ENCODE assay signal across 16 mouse cellular contexts in the genomic region with DNA sequence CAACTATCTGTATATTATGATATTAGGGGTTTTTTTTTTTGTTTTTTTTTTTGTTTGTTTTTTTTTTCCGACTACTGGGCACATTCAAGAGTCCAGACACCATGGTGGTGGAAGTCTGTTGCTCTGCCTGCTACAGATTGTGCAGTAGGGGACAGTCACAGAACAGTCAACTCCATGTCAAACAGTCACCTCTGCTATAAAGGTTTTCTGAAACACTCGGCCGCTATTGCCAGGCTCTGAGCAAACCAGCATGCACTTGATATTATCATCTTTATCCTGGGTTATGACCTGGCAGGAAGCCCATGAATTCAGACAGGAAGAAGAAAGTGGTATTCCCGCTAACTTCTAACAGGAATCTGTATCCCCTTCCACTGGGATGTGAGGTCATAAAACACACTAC. TPM values are rescaled to one million over a fixed set of nuclear protein-coding genes. Genes with fewer than 3 reads are reported as not detected.
DNase-seq lines count a peak whose midpoint lies in the region; ATAC-seq and TF ChIP-seq lines count a peak whose summit lies in the region.
"Had no signal": no experiment of that assay in that cellular context is flagged by ENCODE, and none has a peak within 500 bp of the region (broad histone marks: within the 10 kb centered on the region; RNA-seq: fewer than 3 reads in every experiment).

No protein-coding gene starts in this region.

- peak; percentile 48 for DNase-seq in cerebellum, adult 9-11 months
- no peak for DNase-seq in cerebellum, adult 11 months
- no peak for DNase-seq in hindbrain, postnatal 0 days (ENCODE audit: low spot score)
- no peak for DNase-seq in hindbrain, embryonic 11.5 days (ENCODE audit: low spot score)
- peak; percentile 32 for DNase-seq in lung, postnatal 10 days
- no peak for DNase-seq in lung, adult 2 months
- DNase-seq in Muller cell, postnatal 12 days (ENCODE audit: inconsistent ontology term): no peak
- DNase-seq in urinary bladder, postnatal 25 days (ENCODE audit: low spot score): no peak
- DNase-seq: gastrocnemius, adult 2 months; liver; right cerebral cortex, postnatal 14 days; thymus, postnatal 36 days had no signal

- H3K4me2 ChIP-seq in hindbrain, postnatal 0 days (ENCODE audit: low read depth, low read length): no peak overlapping the region
- H3K4me2 ChIP-seq in hindbrain, embryonic 11.5 days (replicated peaks; ENCODE audit: low read depth, low read length): no peak overlapping the region
- H3K4me2 ChIP-seq: forebrain, embryonic 15.5 days; heart, embryonic 11.5 days; midbrain, embryonic 15.5 days had no signal

- H3K27ac ChIP-seq in hindbrain, postnatal 0 days: peak overlapping the region; percentile 45; the same call in 1 of the 2 replicates
- no peak overlapping the region for H3K27ac ChIP-seq in hindbrain, embryonic 11.5 days (ENCODE audit: low read depth, low read length)
- H3K27ac ChIP-seq: forebrain, embryonic 15.5 days; gastrocnemius, adult 2 months; midbrain, embryonic 15.5 days had no signal

- H3K27me3 ChIP-seq in hindbrain, postnatal 0 days (ENCODE audit: insufficient read depth, low read length): no peaks in the 10 kb centered on the region
- no peaks in the 10 kb centered on the region for H3K27me3 ChIP-seq in hindbrain, embryonic 11.5 days (ENCODE audit: control insufficient read depth, insufficient read depth, low read length)
- H3K27me3 ChIP-seq: forebrain, embryonic 15.5 days; midbrain, embryonic 15.5 days; Patski had no signal

- H3K9me3 ChIP-seq in hindbrain, postnatal 0 days (ENCODE audit: low read length): no peaks in the 10 kb centered on the region
- no peaks in the 10 kb centered on the region for H3K9me3 ChIP-seq in hindbrain, embryonic 11.5 days (ENCODE audit: control insufficient read depth, low read length)
- H3K9me3 ChIP-seq: forebrain, embryonic 15.5 days; midbrain, embryonic 15.5 days had no signal

- no peak for ATAC-seq in hindbrain, postnatal 0 days
- no peak for ATAC-seq in hindbrain, embryonic 11.5 days (ENCODE audit: low FRiP score)
- ATAC-seq: forebrain, embryonic 15.5 days; midbrain, embryonic 15.5 days; Patski had no signal

- no peak overlapping the region for H3K9ac ChIP-seq in hindbrain, postnatal 0 days (replicated peaks; ENCODE audit: low read length)
- no peak overlapping the region for H3K9ac ChIP-seq in hindbrain, embryonic 11.5 days (ENCODE audit: low read depth, low read length)
- H3K9ac ChIP-seq: forebrain, embryonic 15.5 days; midbrain, embryonic 15.5 days had no signal

- H3K36me3 ChIP-seq in hindbrain, postnatal 0 days (ENCODE audit: insufficient read depth, low read length): no peaks in the 10 kb centered on the region
- H3K36me3 ChIP-seq in hindbrain, embryonic 11.5 days (ENCODE audit: control insufficient read depth, insufficient read depth, low read length): no peaks in the 10 kb centered on the region
- H3K36me3 ChIP-seq: forebrain, embryonic 15.5 days; midbrain, embryonic 15.5 days had no signal

- no peak for TF ChIP-seq CTCF in hindbrain, postnatal 0 days (IDR thresholded peaks at IDR 0.05; ENCODE audit: low read depth)
- TF ChIP-seq CTCF in lung, adult 2 months (IDR thresholded peaks at IDR 0.05; ENCODE audit: insufficient read depth, low read length): no peak

- no peak overlapping the region for H3K4me3 ChIP-seq in hindbrain, postnatal 0 days (ENCODE audit: low read length)
- no peak overlapping the region for H3K4me3 ChIP-seq in hindbrain, embryonic 11.5 days (ENCODE audit: low read depth, low read length)
- H3K4me3 ChIP-seq in lung, adult 2 months (replicated peaks; ENCODE audit: extremely low read depth, low read depth, low read length): no peak overlapping the region
- H3K4me3 ChIP-seq: forebrain, embryonic 15.5 days; gastrocnemius, adult 2 months; midbrain, embryonic 15.5 days had no signal

- 68% methylated on average over 4 of the region's 4 CpGs for WGBS in hindbrain, postnatal 0 days
- WGBS in hindbrain, embryonic 11.5 days: 89% methylated on average over 4 of the region's 4 CpGs
- WGBS in lung, adult 2 months: 18% methylated on average over 4 of the region's 4 CpGs

- no peak for TF ChIP-seq POLR2A in lung, adult 2 months (IDR thresholded peaks at IDR 0.05; ENCODE audit: borderline replicate concordance, extremely low read depth, low read depth, low read length)

- H3K4me1 ChIP-seq in hindbrain, postnatal 0 days (ENCODE audit: insufficient read depth, low read length): 0 out of 2 replicates have a peak, but pooled peaks cover 6% of the 10 kb centered on the region
- no peaks in the 10 kb centered on the region for H3K4me1 ChIP-seq in hindbrain, embryonic 11.5 days (replicated peaks; ENCODE audit: control insufficient read depth, insufficient read depth, low read length)
- peaks cover 25% of the 10 kb centered on the region for H3K4me1 ChIP-seq in lung, adult 2 months (ENCODE audit: control insufficient read depth, insufficient read depth, low read length)
- H3K4me1 ChIP-seq: midbrain, embryonic 15.5 days had no signal

RNA-seq across cellular contexts. Expression of gene Utrn, which starts 41.4 kb away (rescaled TPM):
- total RNA-seq in hindbrain, postnatal 0 days (2014; rRNA removed): 24.6 and 25.8 TPM in 2 replicates
- 25.0 and 27.3 TPM in 2 replicates for polyA plus RNA-seq in hindbrain, postnatal 0 days (2015; fragmentation: Nextera tagmentation; extraction: Ambion mirVana)
- polyA plus RNA-seq in hindbrain, embryonic 11.5 days (2014; fragmentation: Nextera tagmentation; extraction: Ambion mirVana): 40.2 and 54.7 TPM in 2 replicates
- polyA plus RNA-seq in lung, adult 2 months (2012; rRNA removed): 47.7 and 59.1 TPM in 2 replicates

Comparison
In these comparisons a context has a peak if more than half of its experiments do, and no peak if none do; other contexts are left out.
1. DNase-seq: peak in cerebellum, adult 9-11 months (single experiment) and lung, postnatal 10 days (single experiment); none in cerebellum, adult 11 months (single experiment), hindbrain, postnatal 0 days (single experiment), hindbrain, embryonic 11.5 days (single experiment), lung, adult 2 months (single experiment), Muller cell, postnatal 12 days (single experiment) and urinary bladder, postnatal 25 days (single experiment).